Mouse (Mus musculus) cerebellum, adult 9-11 months (tissue): ENCODE measurements around the gene Atp8a1.

Source experiments
- DNase-seq: peaks from one replicate; pipeline ENCODE4 v3.0.0; 2022

Gene Atp8a1

GRCm38 (mm10) chr5:67628180-67628940 is 218.9 kb downstream of the Atp8a1 start:
- no peak for DNase-seq

GRCm38 (mm10) chr5:67621230-67621629 is 226.0 kb downstream of the Atp8a1 start:
- DNase-seq = no peak

- no peak for DNase-seq
These were observed 237.8 kb downstream of the Atp8a1 start for GRCm38 (mm10) chr5:67609520-67609837.

GRCm38 (mm10) chr5:67608674-67609519 is 238.3 kb downstream of the Atp8a1 start:
- DNase-seq = no peak

- DNase-seq = peak; percentile 16
These were observed 239.2 kb downstream of the Atp8a1 start, which contains the start of gene Shisa3 for GRCm38 (mm10) chr5:67607804-67608673. Shisa3 (plus strand) TSS chr5:67607882.

GRCm38 (mm10) chr5:67606916-67607803 is 240.1 kb downstream of the Atp8a1 start:
- no peak for DNase-seq

GRCm38 (mm10) chr5:67605951-67606350 is 241.3 kb downstream of the Atp8a1 start:
- DNase-seq = no peak

GRCm38 (mm10) chr5:67599935-67600334 is 247.3 kb downstream of the Atp8a1 start:
- no peak for DNase-seq

GRCm38 (mm10) chr5:67595629-67596028 is 251.6 kb downstream of the Atp8a1 start:
- no peak for DNase-seq

- no peak for DNase-seq
These were observed 252.2 kb downstream of the Atp8a1 start for GRCm38 (mm10) chr5:67595070-67595469.

- no peak for DNase-seq
These were observed 267.3 kb downstream of the Atp8a1 start for GRCm38 (mm10) chr5:67579725-67580633.

GRCm38 (mm10) chr5:67575705-67576104 is 271.5 kb downstream of the Atp8a1 start:
- no peak for DNase-seq

GRCm38 (mm10) chr5:67574039-67574438 is 273.2 kb downstream of the Atp8a1 start:
- no peak for DNase-seq

- no peak for DNase-seq
These were observed 274.6 kb downstream of the Atp8a1 start for GRCm38 (mm10) chr5:67572552-67573155.
